Mouse (Mus musculus): ENCODE measurements around the gene B3gntl1. TPM values are rescaled to one million over a fixed set of nuclear protein-coding genes. Genes with fewer than 3 reads are reported as not detected.

Gene B3gntl1
- polyA plus RNA-seq, 1 experiment from 2014 or later = 1.5 TPM

- Histone ChIP-seq H3K27me3 (ENCODE audit: insufficient read depth, low read length) (no peaks in the 10 kb centered on the region), H3K27ac (ENCODE audit: low read depth) (no peak overlapping the region), H3K4me2 (ENCODE audit: low read depth, low read length) (no peak overlapping the region), H3K9ac (replicated peaks) (no peak overlapping the region), H3K36me3 (replicated peaks; ENCODE audit: insufficient read depth, low read length) (peaks cover 8% of the 10 kb centered on the region; the same call in 1 of the 2 replicates), H3K4me1 (ENCODE audit: insufficient read depth) (no peaks in the 10 kb centered on the region), H3K4me3 (ENCODE audit: low read depth, low read length) (no peak overlapping the region), H3K9me3 (ENCODE audit: low read length) (no peaks in the 10 kb centered on the region)
- ATAC-seq (no peak), DNase-seq (no peak)
- TF ChIP-seq EP300 (IDR thresholded peaks at IDR 0.05; ENCODE audit: low read depth) = no peak
- peak; percentile 51 for TF ChIP-seq CTCF (IDR thresholded peaks at IDR 0.05; ENCODE audit: low read depth)
- WGBS (ENCODE audit: insufficient replicate concordance) = 78% methylated on average over 4 of the region's 4 CpGs
Measured at GRCm38 (mm10) chr11:121630406-121630805, 42.5 kb downstream of the B3gntl1 start.

GRCm38 (mm10) chr11:121629529-121629928 lies 43.4 kb downstream of the B3gntl1 start:
- H3K27me3 ChIP-seq (ENCODE audit: insufficient read depth, low read length) = no peaks in the 10 kb centered on the region
- H3K36me3 ChIP-seq (replicated peaks; ENCODE audit: insufficient read depth, low read length) = peaks cover 8% of the 10 kb centered on the region; the same call in 1 of the 2 replicates
- WGBS (ENCODE audit: insufficient replicate concordance) = 79% methylated on average over 6 of the region's 6 CpGs
- TF ChIP-seq EP300 (IDR thresholded peaks at IDR 0.05; ENCODE audit: low read depth) (no peak), CTCF (IDR thresholded peaks at IDR 0.05; ENCODE audit: low read depth) (no peak)
- H3K9ac ChIP-seq (replicated peaks) = no peak overlapping the region
- no peak overlapping the region for H3K4me2 ChIP-seq (ENCODE audit: low read depth, low read length)
- DNase-seq = no peak
- no peaks in the 10 kb centered on the region for H3K4me1 ChIP-seq (ENCODE audit: insufficient read depth)
- H3K9me3 ChIP-seq (ENCODE audit: low read length) = no peaks in the 10 kb centered on the region
- ATAC-seq = no peak
- no peak overlapping the region for H3K4me3 ChIP-seq (ENCODE audit: low read depth, low read length)
- no peak overlapping the region for H3K27ac ChIP-seq (ENCODE audit: low read depth)

- no peak overlapping the region for H3K9ac ChIP-seq (replicated peaks)
- no peak for TF ChIP-seq EP300 (IDR thresholded peaks at IDR 0.05; ENCODE audit: low read depth)
- no peak for TF ChIP-seq CTCF (IDR thresholded peaks at IDR 0.05; ENCODE audit: low read depth)
- H3K27ac ChIP-seq (ENCODE audit: low read depth) = no peak overlapping the region
- 85% methylated on average over 5 of the region's 5 CpGs for WGBS (ENCODE audit: insufficient replicate concordance)
- ATAC-seq (no peak), DNase-seq (no peak)
- peaks cover 8% of the 10 kb centered on the region; the same call in 1 of the 2 replicates for H3K36me3 ChIP-seq (replicated peaks; ENCODE audit: insufficient read depth, low read length)
- no peaks in the 10 kb centered on the region for H3K27me3 ChIP-seq (ENCODE audit: insufficient read depth, low read length)
- no peak overlapping the region for H3K4me3 ChIP-seq (ENCODE audit: low read depth, low read length)
- H3K4me2 ChIP-seq (ENCODE audit: low read depth, low read length) = no peak overlapping the region
- H3K9me3 ChIP-seq (ENCODE audit: low read length) = no peaks in the 10 kb centered on the region
- no peaks in the 10 kb centered on the region for H3K4me1 ChIP-seq (ENCODE audit: insufficient read depth)
Measured at GRCm38 (mm10) chr11:121627521-121627920, 45.4 kb downstream of the B3gntl1 start.

GRCm38 (mm10) chr11:121625007-121625406 lies 47.9 kb downstream of the B3gntl1 start:
- ATAC-seq = no peak

GRCm38 (mm10) chr11:121617371-121617770 lies 55.6 kb downstream of the B3gntl1 start:
- no peak overlapping the region for H3K4me3 ChIP-seq (ENCODE audit: low read depth, low read length)
- no peak for ATAC-seq
- H3K4me1 ChIP-seq (ENCODE audit: insufficient read depth) = no peaks in the 10 kb centered on the region
- WGBS (ENCODE audit: insufficient replicate concordance) = 83% methylated on average over 1 of the region's 1 CpGs
- no peak overlapping the region for H3K9ac ChIP-seq (replicated peaks)
- no peaks in the 10 kb centered on the region for H3K27me3 ChIP-seq (ENCODE audit: insufficient read depth, low read length)
- no peaks in the 10 kb centered on the region for H3K9me3 ChIP-seq (ENCODE audit: low read length)
- peaks cover 42% of the 10 kb centered on the region for H3K36me3 ChIP-seq (replicated peaks; ENCODE audit: insufficient read depth, low read length)
- no peak for TF ChIP-seq CTCF (IDR thresholded peaks at IDR 0.05; ENCODE audit: low read depth)
- no peak for TF ChIP-seq EP300 (IDR thresholded peaks at IDR 0.05; ENCODE audit: low read depth)
- DNase-seq = no peak
- H3K27ac ChIP-seq (ENCODE audit: low read depth) = no peak overlapping the region
- no peak overlapping the region for H3K4me2 ChIP-seq (ENCODE audit: low read depth, low read length)

More at GRCm38 (mm10) chr11:121625007-121625406, 47.9 kb downstream of the B3gntl1 start:
- 82% methylated on average over 4 of the region's 4 CpGs for WGBS (ENCODE audit: insufficient replicate concordance)
- H3K4me1 ChIP-seq (ENCODE audit: insufficient read depth) = no peaks in the 10 kb centered on the region
- H3K4me2 ChIP-seq (ENCODE audit: low read depth, low read length) = no peak overlapping the region
- H3K4me3 ChIP-seq (ENCODE audit: low read depth, low read length) = no peak overlapping the region
- H3K36me3 ChIP-seq (replicated peaks; ENCODE audit: insufficient read depth, low read length) = peaks cover 14% of the 10 kb centered on the region
- no peak for DNase-seq
- no peaks in the 10 kb centered on the region for H3K27me3 ChIP-seq (ENCODE audit: insufficient read depth, low read length)
- H3K27ac ChIP-seq (ENCODE audit: low read depth) = no peak overlapping the region
- no peaks in the 10 kb centered on the region for H3K9me3 ChIP-seq (ENCODE audit: low read length)
- H3K9ac ChIP-seq (replicated peaks) = no peak overlapping the region
- no peak for TF ChIP-seq CTCF (IDR thresholded peaks at IDR 0.05; ENCODE audit: low read depth)

GRCm38 (mm10) chr11:121616501-121616900 lies 56.5 kb downstream of the B3gntl1 start:
- Histone ChIP-seq H3K4me3 (ENCODE audit: low read depth, low read length) (no peak overlapping the region), H3K4me1 (ENCODE audit: insufficient read depth) (no peaks in the 10 kb centered on the region), H3K36me3 (replicated peaks; ENCODE audit: insufficient read depth, low read length) (peaks cover 39% of the 10 kb centered on the region), H3K9ac (replicated peaks) (no peak overlapping the region), H3K27me3 (ENCODE audit: insufficient read depth, low read length) (no peaks in the 10 kb centered on the region), H3K4me2 (ENCODE audit: low read depth, low read length) (no peak overlapping the region), H3K9me3 (ENCODE audit: low read length) (no peaks in the 10 kb centered on the region), H3K27ac (ENCODE audit: low read depth) (no peak overlapping the region)
- ATAC-seq (peak; percentile 36), DNase-seq (no peak)
- 0 out of 2 replicates have a peak, but pooled peaks have one; percentile 6 for TF ChIP-seq CTCF (IDR thresholded peaks at IDR 0.05; ENCODE audit: low read depth)
- TF ChIP-seq EP300 (IDR thresholded peaks at IDR 0.05; ENCODE audit: low read depth) = no peak

All from liver, postnatal 0 days (tissue).